Mouse (Mus musculus) WW6 (cell line): ENCODE measurements at regions not wholly inside any gene's neighbourhood (a gene's known extent, or its start where the extent isn't known, plus 50 kb on each side); places are given as distances from the start of the nearest gene placed in this dataset.

ENCODE experiments used
- DNase-seq: peaks from one replicate; pipeline ENCODE4 v3.0.0-alpha.2; 2013; ENCODE audit warnings: low read depth, low spot score

DNA sequence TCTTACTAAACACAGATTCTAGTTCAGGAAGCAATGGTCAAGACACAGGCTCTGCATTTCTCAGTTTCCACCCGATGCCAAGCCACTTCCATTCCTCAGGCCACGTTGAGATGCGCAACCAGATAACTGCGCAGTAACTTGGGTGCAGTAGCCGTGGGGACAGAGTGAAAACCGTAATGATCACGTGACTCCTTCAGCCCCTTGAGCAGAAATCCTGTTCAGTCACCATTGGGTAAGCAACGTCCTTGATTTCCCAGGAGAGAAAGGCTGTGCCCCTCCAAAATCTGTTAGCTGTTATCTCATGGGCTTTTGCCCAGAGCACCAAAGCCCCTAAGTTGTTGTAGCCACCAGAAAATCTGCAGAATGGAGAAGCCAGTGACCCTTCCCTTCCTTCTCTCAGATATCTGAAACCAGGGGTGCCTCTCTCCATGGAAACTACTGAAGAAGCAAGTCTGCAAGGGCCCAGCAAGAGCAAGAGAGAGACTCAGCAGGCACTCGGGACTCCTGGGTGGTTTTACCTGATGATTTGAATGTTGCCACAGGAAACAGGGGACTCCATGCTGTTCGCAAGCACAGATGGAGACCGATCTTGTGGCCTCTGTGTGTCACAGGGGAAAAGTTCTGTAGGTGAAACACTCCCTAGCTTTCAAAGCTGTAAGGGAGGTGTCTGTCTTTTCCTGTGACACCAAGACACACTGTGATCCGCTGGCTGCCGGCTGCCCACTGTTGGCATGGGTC lies 126.7 kb downstream of the Lmo4 start:
- no peak for DNase-seq

DNA sequence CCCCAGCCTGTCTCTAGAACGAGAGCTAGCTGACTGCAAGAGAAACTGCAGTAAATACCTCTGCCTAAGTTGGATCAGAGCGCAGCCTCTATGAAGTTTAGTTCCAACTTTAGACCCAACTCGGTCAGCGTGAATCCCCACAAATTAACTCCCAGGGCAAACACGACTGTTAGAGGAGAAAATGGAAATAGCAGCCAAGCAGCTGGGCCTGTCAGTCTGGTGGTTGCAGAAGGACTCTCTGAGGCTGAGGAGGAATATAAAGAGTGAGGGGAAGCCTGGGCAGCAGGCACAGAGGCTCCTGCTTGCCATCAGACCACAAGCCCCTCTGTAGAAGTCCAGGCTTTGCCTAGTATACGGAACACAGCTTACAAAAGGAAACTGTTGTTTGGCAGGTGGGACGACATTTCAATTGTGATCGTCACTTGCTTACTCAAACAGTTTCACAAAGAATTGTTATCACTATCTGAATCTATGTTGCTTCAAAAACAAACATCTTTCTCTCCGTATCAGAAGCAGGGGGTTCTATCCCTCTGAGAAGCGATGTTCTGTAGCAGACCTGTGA lies 135.0 kb downstream of the Lmo4 start:
- no peak for DNase-seq

DNA sequence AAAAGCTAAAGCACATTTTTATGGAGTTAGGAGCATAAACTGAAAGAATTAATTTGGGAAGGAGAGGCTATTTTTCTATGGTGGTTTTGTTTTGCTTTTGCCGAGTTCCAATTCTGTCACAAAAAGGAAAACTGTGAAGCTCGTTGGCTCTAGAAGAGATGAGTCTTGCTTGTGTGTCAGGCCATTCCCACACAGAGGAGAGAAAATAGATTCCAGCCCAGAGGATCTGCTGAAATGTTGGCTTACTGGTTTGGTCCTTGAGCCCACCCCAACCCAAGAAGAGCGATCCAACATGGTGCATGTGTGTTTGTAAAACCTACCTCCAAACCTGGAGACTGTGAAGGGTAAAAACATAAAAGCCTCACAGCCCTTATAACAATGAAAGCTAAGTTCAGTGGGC lies 138.0 kb downstream of the Lmo4 start:
- no peak for DNase-seq

DNA sequence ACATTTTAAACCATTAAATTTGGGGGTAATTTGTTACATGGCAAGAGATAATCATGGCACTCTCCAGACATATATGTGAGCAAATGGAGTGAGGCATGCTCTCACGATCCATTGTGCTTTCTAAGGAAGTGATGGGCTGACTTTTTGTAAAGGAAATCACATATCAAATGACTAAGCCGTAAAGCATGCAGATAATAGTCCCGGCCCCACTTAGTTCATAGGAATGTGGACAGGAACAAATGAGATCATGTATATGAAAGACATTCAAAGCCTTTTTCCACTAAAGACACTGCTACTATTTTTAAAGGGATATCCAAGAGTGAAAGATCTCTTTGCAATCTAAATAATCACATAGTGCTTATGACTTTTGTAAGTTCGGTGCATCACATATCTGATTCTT lies 146.9 kb downstream of the Lmo4 start:
- no peak for DNase-seq

DNA sequence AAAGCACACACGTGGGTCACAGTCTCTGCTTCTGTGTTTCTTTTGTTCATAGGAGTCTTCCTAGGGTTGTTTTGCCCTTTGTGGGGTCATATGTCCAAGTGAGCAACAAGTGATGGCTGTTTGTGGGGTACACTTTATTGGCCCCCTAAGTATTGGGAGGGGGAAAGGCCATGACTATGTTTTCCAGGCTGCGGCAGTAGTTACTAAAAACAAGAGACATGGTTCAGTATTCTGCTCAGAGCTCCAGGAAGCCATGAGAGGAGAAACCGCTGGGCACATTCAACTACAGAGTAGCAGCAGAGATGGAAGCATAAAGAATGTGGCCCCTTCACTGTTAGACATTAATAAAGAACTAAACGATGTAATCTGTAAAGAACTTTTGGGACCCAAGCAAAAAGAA lies 154.7 kb downstream of the Lmo4 start:
- DNase-seq, result no peak

GRCm38 (mm10) chr3:144049270-144049669 lies 155.8 kb downstream of the Lmo4 start:
- no peak for DNase-seq

- DNase-seq, result no peak
Observed at GRCm38 (mm10) chr3:144044366-144044765, 160.7 kb downstream of the Lmo4 start.

DNA sequence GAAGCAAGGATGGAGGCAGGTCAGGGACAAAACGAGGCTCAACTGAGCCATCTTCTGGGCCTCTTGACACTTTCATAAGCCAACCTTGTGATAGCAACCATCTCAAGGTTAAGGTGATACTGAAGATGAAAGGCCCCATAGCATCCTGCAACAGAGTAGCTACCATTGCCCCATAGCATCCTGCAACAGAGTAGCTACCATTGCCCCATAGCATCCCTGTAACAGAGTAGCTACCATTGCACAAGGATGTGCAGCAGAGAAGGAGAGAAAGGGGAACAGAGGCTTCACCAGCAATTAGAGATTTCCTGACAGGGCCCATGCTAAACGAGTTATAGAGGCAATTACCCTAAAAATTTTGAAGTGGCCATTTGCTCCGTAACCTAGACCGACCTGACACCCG lies 163.2 kb downstream of the Lmo4 start:
- no peak for DNase-seq

- no peak for DNase-seq
Observed at GRCm38 (mm10) chr3:144039498-144039897, 165.5 kb downstream of the Lmo4 start.

- no peak for DNase-seq
Observed at GRCm38 (mm10) chr3:144029611-144030010, 175.4 kb downstream of the Lmo4 start.

- no peak for DNase-seq
Observed at GRCm38 (mm10) chr3:144029121-144029520, 175.9 kb downstream of the Lmo4 start.

- DNase-seq, result no peak
Observed at GRCm38 (mm10) chr3:144027134-144027980, 177.7 kb downstream of the Lmo4 start.

- DNase-seq, result no peak
Observed at GRCm38 (mm10) chr3:144025451-144026125, 179.4 kb downstream of the Lmo4 start.

GRCm38 (mm10) chr3:144024216-144024615 lies 180.8 kb downstream of the Lmo4 start:
- no peak for DNase-seq

DNA sequence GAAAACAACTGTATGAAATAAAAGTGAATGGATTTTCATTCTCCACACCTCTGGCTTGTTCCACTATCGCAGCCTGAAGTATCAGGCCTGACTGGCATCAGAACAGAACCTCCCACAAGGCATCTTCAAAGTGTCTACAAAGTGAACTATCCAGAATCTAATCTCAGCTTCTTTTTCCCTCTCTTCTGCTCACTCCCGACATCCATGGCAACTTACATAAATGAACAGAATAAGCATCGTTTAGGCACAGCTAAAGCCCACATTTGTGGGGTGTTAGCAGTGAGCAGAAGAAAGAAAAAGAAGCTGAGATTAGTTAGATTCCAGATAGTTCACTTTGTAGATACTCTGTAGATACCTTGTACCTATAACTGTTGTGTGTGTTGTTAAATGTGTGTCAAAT lies 182.0 kb downstream of the Lmo4 start:
- no peak for DNase-seq

DNA sequence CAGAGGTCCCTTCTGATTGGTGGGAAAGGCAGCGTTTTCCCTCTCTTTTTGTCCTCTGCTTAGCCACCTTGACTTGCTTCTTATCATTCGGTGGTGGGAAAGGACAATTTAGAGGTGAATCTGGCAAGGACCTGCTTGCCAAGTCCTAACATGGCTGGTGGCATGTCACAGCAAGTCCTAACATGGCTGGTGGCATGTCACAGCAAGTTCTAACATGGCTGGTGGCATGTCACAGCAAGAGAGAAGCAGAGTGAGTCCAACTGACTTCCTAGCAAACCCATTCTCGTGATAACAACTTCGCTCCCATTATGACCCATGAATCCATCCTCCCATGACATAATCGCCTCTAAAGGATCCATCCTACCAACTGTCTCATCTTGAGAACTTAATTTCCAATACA lies 183.1 kb downstream of the Lmo4 start:
- DNase-seq, result no peak

DNA sequence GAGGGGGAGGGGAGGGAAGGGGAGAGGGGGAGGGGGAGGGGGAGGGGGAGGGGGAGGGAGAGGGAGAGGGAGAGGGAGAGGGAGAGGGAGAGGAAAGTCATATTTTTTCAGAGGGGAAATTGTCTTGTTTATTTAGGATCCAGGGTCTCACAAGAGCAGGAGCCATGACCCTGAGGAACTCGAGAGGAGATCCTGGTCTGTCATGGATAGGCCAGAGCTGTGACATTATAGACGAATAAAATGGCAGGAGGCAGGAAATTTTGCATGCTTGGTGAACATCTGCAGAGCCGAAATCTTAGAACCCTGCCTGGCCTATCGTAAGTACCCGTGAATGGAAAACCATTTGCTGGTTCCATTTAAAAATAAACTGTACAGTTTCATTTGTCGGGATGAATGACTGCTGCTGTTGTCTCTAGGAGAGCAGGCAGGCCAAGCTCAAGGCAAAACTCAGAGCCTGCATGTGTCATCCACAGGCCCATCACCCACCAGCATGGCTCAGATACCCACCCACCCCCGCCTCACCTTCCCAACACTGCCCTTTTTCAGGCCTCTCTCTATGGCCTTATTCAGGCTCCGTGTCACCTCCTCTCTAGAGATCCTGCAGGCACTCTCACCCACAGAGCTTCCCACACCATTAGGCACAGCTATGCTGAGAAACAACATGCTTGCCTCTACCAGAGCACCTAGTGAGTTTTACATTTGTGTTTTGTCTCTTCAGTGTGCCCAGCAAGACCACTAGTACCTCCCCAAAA lies 184.7 kb downstream of the Lmo4 start:
- no peak for DNase-seq

GRCm38 (mm10) chr3:144019293-144019692 lies 185.7 kb downstream of the Lmo4 start:
- DNase-seq, result no peak

GRCm38 (mm10) chr3:144018559-144018958 lies 186.5 kb downstream of the Lmo4 start:
- DNase-seq, result no peak

- DNase-seq, result no peak
Observed at GRCm38 (mm10) chr3:144015236-144015635, 189.8 kb downstream of the Lmo4 start.

- DNase-seq, result no peak
Observed at GRCm38 (mm10) chr3:144013481-144014125, 191.4 kb downstream of the Lmo4 start.
